Mouse (Mus musculus) thymus, postnatal 10 days (tissue): Measurements from ENCODE around the gene Fam71d.

Source experiments
- DNase-seq, 2 experiments: peaks; one replicate each; pipeline ENCODE4 v3.0.0; 2021; ENCODE audit warnings: low spot score in 2 of 2

Gene Fam71d

DNA sequence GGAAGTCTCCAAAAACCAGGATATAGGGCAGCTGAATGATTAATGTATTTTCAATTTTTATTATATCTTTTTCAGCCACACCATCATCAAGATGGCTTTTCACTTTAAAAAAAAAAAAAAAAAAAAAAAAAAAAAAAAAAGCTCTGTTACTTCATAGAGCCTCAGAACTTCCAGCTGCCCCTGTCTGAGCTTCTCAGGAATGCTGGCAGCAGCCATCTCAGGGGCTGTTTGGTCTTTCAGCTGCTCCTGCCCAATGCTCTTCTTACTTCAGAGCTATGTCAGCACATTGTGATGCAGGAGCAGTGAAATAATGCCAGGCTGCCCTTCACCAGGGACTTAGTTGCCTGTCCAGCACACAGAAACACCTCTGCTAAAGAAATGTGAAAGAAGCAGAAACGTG lies at the start of gene Fam71d:
Gene Fam71d (plus strand): TSS at position 211 of the 400 bp plus-strand sequence.
- DNase-seq = no peak

GRCm38 (mm10) chr12:78643691-78644090 lies 47.6 kb upstream of the Fam71d start:
- no peak for DNase-seq

GRCm38 (mm10) chr12:78645282-78645681 lies 46.1 kb upstream of the Fam71d start:
- DNase-seq = no peak

GRCm38 (mm10) chr12:78659718-78660304 lies 31.5 kb upstream of the Fam71d start:
- DNase-seq = no peak

DNA sequence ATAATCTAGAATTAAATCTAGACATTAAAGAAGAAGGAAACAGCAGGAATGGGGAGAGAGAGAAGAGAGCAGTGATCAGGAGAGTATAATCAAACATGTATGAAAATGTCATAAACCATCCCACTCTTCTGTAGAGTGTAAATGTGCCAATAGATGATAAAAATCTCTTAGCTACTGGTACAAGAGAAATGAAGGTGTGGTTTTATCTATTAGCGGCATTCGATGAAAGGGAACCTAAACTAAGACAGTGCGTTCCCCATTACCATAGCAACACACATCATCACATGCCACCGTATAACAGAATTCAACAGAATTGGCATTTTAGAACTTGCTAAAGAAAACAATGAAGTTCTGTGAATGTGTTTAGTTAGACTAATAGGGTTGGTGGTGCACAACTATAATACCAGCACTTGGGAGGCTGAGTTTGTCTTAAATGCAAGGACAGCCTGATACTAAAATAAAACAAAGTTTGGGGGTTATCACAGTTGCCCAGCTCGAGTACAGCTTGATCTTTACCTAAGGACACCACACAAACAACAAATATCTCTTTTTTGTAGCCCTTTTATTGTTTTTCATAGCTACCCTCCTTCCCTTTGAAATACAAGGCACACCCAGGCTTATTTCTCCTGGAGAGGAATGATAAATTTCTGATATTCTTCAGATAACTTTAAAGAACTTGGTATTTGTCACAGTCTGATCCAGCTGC lies 13.1 kb upstream of the Fam71d start:
- no peak for DNase-seq

GRCm38 (mm10) chr12:78678807-78679189 lies 12.5 kb upstream of the Fam71d start:
- no peak for DNase-seq

GRCm38 (mm10) chr12:78681048-78681447 lies 10.3 kb upstream of the Fam71d start:
- no peak for DNase-seq

- DNase-seq = no peak
Measured at GRCm38 (mm10) chr12:78682279-78682678, 9.1 kb upstream of the Fam71d start.

DNA sequence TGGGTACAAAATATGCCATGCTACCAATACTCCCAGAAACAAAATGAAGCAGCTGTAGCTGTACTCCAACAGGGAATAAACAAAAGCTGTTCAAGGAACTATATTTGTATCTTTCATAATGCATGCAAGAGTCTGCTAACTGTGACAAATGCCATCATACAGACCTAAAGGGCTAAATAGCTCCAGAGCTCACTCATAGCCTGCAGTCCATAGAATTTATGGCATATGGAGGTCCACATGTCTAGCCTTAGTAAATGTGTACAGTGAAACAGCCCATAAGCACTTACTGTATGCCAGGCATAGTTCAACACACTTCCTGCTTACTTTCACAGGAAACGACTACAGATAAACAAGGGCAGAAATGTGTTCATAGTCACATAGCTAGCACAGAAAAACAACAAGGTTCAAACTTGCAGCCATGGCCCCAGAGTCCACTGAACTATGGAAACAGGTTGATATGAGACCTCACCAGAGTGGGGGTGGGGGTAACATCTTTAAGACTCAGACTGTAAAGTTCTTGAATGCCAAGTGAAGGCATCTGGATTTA lies 5.6 kb upstream of the Fam71d start:
- peak in 1 of 2 experiments; percentile 4 for DNase-seq

DNA sequence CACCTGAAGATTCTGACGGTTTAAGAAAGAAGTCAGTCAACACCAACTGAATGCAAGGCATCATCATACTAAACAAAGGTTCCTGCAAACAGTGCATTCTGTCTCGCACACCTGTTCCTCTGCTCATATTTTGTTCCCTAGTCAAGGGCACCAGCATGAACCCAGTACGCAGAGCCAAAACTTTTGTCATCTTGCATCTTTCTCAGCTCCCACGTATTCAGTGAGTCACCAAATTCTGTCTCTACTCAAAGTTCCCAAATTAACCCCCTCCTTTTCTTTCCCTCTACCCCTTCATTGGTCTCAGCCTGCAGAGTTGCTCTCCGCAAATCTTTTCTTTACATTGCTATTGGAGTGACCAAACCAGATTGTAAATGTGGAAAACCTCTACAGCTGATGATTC lies 2.5 kb upstream of the Fam71d start:
- DNase-seq = no peak

GRCm38 (mm10) chr12:78693281-78693680 lies 1.9 kb downstream of the Fam71d start:
- no peak for DNase-seq

- DNase-seq = no peak
Measured at GRCm38 (mm10) chr12:78717783-78718182, 26.4 kb downstream of the Fam71d start.

DNA sequence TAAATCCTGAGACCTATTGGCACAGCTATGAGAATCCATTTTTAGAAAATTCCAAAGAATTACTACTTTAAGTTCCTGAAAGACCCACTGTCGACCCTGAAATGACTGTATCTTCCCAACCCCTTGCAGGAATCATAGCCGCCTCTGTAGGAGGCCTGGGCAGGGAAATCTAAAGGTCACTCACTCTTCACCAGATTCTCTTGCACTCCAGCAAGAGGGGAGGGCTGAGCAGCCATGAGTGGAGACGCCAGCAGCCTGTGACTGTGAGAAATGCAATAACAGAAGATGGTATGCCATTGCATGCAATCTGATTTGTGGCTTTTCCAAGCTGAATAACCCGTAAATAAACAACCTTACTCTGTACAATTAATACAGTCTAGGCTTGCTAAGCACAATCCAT lies 36.4 kb downstream of the Fam71d start:
- DNase-seq = no peak

GRCm38 (mm10) chr12:78739633-78740032 lies 48.3 kb downstream of the Fam71d start:
- DNase-seq = no peak

DNA sequence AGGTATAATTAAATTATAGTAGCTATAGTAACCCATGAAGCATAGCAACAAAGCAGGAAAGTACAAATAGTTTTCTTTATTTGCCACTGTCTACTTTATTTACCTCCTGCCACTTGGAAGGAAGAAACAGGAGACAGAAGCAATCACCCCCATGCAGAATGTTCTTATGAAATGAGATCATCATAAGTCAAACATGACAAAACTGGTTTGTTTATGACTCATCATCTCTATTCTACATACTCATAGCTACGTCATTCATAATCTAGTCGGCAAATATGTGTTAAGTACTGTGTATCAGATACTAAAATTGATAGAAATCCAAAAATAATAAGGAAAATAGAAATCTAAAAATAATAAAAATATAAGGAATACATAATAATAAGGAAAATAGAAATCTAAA lies 49.0 kb downstream of the Fam71d start:
- no peak for DNase-seq

- no peak for DNase-seq
Measured at GRCm38 (mm10) chr12:78746226-78746625, 54.9 kb downstream of the Fam71d start.

- no peak for DNase-seq
Measured at GRCm38 (mm10) chr12:78747406-78747805, 56.1 kb downstream of the Fam71d start.

DNA sequence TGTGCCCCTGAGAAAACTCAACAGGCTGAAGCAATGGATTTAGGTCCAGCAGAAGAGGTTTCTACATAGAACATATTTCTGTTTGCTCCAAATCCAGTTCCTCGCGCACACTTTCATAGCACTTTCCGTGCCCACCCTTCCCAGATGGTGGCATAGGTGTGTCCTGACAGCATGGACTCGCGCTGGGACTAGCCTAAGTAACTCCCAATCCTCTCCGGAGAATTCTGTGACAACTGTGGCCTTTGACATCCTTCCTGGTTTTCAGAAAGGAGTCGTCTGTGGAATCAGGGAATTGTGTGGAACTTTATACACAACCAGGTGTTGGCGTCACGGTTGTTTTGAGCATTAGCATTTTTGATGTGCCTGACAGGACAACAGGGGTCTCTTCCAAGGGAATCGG lies 56.8 kb downstream of the Fam71d start:
- DNase-seq = peak in 1 of 2 experiments; percentile 14

DNA sequence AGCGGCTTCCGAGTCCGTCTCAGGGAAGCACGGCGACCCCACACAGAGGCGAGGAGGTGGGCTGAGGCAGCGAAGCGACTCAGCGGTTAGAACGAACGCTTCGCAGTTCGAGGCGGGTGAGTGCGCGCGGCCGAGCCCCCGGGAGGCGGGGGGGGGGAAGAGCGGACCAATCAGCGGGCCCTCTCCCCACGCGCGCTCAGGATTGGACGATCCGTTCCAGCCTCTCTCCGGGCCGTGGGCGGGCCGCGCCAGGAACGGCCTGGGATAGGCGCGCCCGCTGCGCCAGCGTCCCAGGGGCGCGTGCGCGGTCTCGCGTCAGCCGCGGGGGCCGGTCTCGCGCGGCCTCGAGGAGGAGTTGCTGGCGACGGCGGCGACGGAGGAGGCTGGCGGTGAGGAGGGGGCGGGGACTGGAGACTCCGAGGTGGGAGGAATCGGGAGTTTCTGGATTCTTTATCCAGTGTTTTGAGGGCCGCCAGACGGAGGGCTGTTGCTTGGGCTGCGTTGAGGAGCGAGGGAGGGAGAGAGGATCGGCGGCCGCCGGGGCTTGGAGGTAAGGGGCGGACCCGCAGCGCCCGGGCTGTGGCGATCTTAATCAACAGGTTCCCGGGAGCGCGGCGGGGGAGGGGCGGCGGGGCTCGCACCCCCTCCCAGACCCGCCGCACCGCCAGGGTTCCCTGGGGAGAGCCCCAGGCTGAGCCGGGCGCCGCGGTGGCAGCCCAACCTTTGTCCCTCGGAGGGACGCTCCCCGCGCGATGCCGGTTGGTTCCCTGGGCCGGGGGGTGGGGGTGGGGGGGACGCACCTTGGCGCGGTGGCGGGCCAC lies 57.4 kb downstream of the Fam71d start, which contains the start of gene Mpp5:
Gene Mpp5 (plus strand): TSS at position 351 of the 821 bp plus-strand sequence.
- DNase-seq = peak; percentile 95 to 96

DNA sequence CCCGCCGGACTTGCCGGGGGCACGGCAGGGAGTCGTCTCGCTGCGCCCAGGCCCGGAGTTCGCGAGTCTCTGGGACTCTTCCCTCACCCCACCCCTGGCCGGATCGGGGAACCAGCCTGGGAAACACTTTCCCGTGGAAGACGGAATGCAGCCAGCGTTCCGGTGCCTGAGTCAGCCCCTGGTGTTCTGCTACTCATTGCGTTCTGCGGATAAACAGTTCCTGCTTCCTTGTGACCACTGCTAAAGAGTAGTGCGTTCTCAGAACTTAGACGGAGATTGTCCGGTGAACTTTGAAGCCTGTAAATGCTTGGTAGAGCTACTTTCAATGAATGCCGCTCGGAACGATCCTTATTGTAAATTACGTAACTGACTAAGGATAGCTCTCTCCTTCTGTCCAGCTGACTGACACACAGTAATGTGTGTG lies 58.1 kb downstream of the Fam71d start:
- DNase-seq = peak; percentile 32 to 43

DNA sequence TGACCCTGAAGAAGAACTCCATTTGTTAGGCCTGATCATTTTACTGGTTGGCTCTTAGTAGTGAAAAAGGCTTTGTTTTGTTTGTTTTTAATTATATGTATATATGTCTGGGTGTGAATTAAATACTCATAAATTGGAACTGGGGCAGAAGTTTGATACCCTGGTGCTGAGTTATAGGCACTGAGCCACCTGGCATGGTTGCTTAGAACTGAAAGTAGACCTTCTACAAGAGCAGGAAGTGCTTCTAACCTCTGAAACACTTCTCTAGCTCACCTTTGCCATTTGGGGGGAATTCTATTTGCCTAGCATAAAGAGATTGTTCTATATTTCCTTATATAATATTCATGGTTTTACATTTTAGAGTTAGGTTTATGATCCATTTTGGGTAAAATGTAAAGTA lies 70.6 kb downstream of the Fam71d start:
- DNase-seq = peak in 1 of 2 experiments; percentile 5

DNA sequence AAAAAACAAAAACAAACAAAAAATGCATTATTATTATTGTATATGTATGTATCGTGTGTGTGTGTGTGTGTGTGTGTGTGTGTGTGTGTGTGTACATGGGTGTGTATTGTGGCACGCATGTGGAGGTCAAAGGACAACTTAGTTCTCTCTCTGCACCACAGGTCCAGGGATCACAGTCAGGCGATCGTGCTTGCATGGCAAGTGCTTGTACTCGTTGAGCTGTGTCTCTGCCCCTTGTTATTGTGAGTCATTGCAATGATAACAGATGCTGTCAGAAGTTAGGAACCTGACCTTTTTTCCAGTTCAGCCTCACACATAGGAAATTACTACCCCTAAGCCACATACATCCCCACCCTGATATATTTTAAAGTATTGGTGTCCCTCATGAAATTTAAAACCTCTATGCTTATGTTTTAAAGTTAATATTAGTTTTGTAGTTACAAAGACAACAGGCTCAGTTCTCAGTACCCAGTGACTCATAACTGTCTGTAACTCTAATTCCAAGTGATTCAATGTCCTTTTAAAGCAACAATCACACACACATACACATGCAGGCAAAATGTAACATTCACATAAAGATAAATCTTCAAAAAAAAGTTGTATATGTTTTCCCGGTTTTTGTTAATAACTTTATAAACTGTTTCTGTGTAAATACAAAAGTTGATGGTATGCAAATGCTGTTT lies 77.8 kb downstream of the Fam71d start:
- DNase-seq = no peak
